Mouse (Mus musculus) liver, embryonic 14.5 days (tissue): ENCODE measurements around the gene Washc4. TPM values are rescaled to one million over a fixed set of nuclear protein-coding genes. Genes with fewer than 3 reads are reported as not detected.

Source experiments
- ATAC-seq: fragments of 200-750 bp; cut with Nextera tagmentation; 2 replicates; pipeline ENCODE4 v1.8.0; 2017; ENCODE audit warnings: moderate number of reproducible peaks, mild to moderate bottlenecking, moderate library complexity; ENCODE audit not compliant: insufficient read depth
- DNase-seq, 3 experiments: peaks; one replicate each; pipeline ENCODE4 v3.0.0-alpha.2; 2012 to 2013; ENCODE audit warnings: low read depth in 3 of 3, low spot score in 3 of 3
- H3K27ac ChIP-seq: fragments of 300-500 bp; sonication (generic); 2 replicates; pipeline ENCODE4 v1.5.1; 2014; ENCODE audit warnings: moderate library complexity, mild to moderate bottlenecking, control low read depth, inconsistent platforms
- H3K27me3 ChIP-seq: fragments of 300-500 bp; sonication (generic); 2 replicates; pipeline ENCODE4 v1.6.1; 2014; ENCODE audit warnings: mild to moderate bottlenecking, low read length, moderate library complexity; ENCODE audit not compliant: control insufficient read depth, insufficient read depth
- H3K36me3 ChIP-seq: fragments of 300-500 bp; sonication (generic); replicated peaks from 2 replicates; pipeline ENCODE4 v1.6.1; 2014; ENCODE audit warnings: low read depth; ENCODE audit not compliant: control insufficient read depth, insufficient read depth
- H3K4me1 ChIP-seq, 2 experiments: fragments of 200-500 bp in 1 of 2; fragments of 300-500 bp in 1 of 2; sonication (generic) in 1 of 2; replicated peaks; 2 replicates each; pipeline ENCODE4 v1.6.1; 2012 to 2014; ENCODE audit warnings: antibody characterized with exemption in 1 of 2, inconsistent platforms in 1 of 2, low read length in 1 of 2; ENCODE audit not compliant: control insufficient read depth in 2 of 2, insufficient read depth in 2 of 2
- H3K4me2 ChIP-seq: fragments of 300-500 bp; sonication (generic); 2 replicates; pipeline ENCODE4 v1.6.1; 2014; ENCODE audit warnings: low read depth, mild to moderate bottlenecking, control low read depth, moderate library complexity
- H3K4me3 ChIP-seq, 2 experiments: fragments of 200-500 bp in 1 of 2; fragments of 300-500 bp in 1 of 2; sonication (generic) in 1 of 2; 2 replicates each; pipeline ENCODE4 v1.5.1; 2012 to 2014; ENCODE audit warnings: low read depth in 2 of 2, low read length in 2 of 2, mild to moderate bottlenecking in 2 of 2, control low read depth in 1 of 2, inconsistent platforms in 1 of 2, moderate library complexity in 1 of 2; ENCODE audit not compliant: insufficient read depth in 1 of 2
- H3K9ac ChIP-seq: fragments of 300-500 bp; sonication (generic); replicated peaks from 2 replicates; pipeline ENCODE4 v1.6.1; 2014; ENCODE audit warnings: mild to moderate bottlenecking, control low read depth, moderate library complexity
- H3K9me3 ChIP-seq: fragments of 300-500 bp; sonication (generic); 2 replicates; pipeline ENCODE4 v1.6.1; 2016; ENCODE audit warnings: low read length, mixed read lengths; ENCODE audit not compliant: control insufficient read depth
- CTCF ChIP-seq: IDR thresholded peaks from 2 replicates; pipeline ENCODE4 v1.5.1; 2016; ENCODE audit warnings: antibody characterized with exemption, low read depth, control low read depth
- EP300 ChIP-seq: IDR thresholded peaks from 2 replicates; pipeline ENCODE4 v1.6.1; 2016; ENCODE audit warnings: antibody characterized with exemption, low read depth
- WGBS: fragments of 180-500 bp; shearing (Covaris S2); extraction: QIAGEN DNeasy Blood & Tissue Kit; methylation state at CpG from one replicate; pipeline ENCODE4 v1.1.7; 2014; ENCODE audit not compliant: insufficient replicate concordance; 5-methylcytosine and 5-hydroxymethylcytosine counted together
- polyA plus RNA-seq, 2 experiments: library from polyadenylated mRNA; depleted of rRNA in 1 of 2; stranded (reverse) in 1 of 2; unstranded in 1 of 2; fragments of >200 nt; fragmentation: Nextera tagmentation in 1 of 2; extraction: Ambion mirVana in 1 of 2; gene quantifications; 2 replicates each; pipeline versions ENCODE4 v1.2.1 to v1.2.3; 2012 to 2014

Gene Washc4
- polyA plus RNA-seq, 2 experiments, result 2.7 to 9.6 TPM

DNA sequence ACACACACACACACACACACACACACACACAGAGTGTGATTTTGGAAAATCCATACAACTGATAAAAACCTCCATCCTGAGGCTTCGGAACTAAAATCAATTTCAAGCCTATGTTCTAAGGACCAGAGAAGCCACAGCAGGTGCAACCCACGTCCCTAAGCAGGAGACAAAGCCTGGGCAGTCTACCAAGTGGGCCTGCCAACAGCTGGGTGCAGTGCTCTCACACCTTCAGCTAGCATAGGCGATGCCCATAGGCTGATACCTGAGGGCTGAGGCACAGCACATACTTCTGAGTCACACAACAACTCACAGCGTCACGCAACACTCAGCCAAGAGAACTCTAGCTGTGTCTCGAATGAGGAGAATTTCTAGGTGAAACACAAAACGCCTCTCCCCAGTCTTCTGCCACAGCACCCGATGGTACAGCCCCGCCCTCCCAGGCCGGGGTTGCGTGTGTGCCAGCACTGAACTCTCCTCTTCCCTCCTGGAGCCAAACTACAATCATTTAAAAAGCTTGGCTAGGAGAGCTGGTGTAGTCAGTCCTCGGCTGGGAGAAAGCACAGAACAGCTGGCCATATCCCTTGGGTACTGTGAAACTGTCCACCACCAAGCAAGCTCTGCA, 75.4 kb downstream of the Washc4 start:
- Histone ChIP-seq H3K9me3 (no peaks in the 10 kb centered on the region), H3K27me3 (no peaks in the 10 kb centered on the region), H3K4me3 (no peak overlapping the region), H3K27ac (no peak overlapping the region), H3K9ac (no peak overlapping the region), H3K4me1 (no peaks in the 10 kb centered on the region), H3K36me3 (no peaks in the 10 kb centered on the region), H3K4me2 (no peak overlapping the region)
- TF ChIP-seq CTCF, result no peak
- TF ChIP-seq EP300, result no peak
- ATAC-seq (no peak), DNase-seq (no peak)
- 72% methylated on average over 12 of the region's 12 CpGs for WGBS

DNA sequence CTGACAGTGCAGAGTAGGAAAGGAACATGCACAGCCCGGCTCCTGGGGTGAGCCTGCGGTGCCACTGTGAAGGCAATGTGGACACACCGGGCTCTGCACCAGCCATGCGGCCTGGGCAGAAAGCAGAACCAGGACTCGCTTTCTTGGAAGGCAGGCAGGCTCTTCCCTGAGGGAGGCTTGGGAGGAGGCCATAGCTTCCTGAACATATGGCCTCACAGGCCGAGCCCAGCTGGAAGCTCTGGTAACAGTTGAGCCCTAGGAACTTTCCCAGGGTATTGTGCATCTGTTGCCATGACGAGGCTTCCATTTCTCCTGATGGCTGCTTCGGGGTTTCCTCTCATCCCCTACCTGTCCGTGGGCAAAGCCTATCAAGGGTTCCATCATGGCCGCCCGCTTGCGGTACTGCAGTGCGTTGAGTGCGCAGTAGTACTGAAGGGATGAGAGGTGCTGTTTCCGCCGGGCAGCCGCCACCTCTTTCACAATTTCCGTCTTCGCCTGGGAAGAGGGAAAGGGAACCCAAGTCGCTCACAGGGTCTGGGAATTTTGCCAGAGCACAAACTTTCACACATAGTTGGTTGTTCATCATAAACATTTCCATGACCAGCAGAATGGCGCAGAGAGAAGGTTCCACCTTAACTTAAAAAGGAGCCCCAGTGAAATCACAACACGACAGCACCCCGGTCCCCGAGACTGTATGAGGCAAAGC, 77.0 kb downstream of the Washc4 start:
- no peak overlapping the region for H3K4me2 ChIP-seq
- H3K27ac ChIP-seq, result no peak overlapping the region
- H3K9me3 ChIP-seq, result no peaks in the 10 kb centered on the region
- ATAC-seq (no peak), DNase-seq (no peak)
- 79% methylated on average over 24 of the region's 24 CpGs for WGBS
- no peaks in the 10 kb centered on the region for H3K4me1 ChIP-seq
- H3K36me3 ChIP-seq, result no peaks in the 10 kb centered on the region
- TF ChIP-seq EP300 (no peak), CTCF (no peak)
- H3K9ac ChIP-seq, result no peak overlapping the region
- no peaks in the 10 kb centered on the region for H3K27me3 ChIP-seq
- H3K4me3 ChIP-seq, result no peak overlapping the region

DNA sequence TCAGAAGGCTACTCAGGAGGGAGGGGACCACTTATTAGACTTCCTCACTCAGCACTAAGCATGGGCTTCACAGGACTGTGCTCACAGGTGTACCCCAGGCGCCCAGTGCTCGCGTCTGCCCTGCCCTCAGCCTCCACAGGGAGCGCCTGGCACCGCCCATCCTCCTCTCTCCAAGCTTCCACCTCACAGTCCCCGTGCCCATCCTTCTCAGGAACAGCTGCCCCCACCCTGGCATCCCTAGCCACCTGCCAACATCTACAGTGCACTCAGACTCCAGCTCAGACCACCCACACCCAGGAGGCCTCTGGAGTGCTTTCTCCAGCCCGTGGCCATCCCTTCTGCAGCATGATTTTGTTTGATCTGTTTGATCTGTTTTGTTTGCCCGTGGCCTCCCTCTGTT, 80.5 kb downstream of the Washc4 start:
- Histone ChIP-seq H3K4me2 (no peak overlapping the region), H3K36me3 (no peaks in the 10 kb centered on the region), H3K27ac (no peak overlapping the region), H3K4me3 (no peak overlapping the region), H3K9me3 (no peaks in the 10 kb centered on the region), H3K4me1 (no peaks in the 10 kb centered on the region), H3K9ac (no peak overlapping the region), H3K27me3 (no peaks in the 10 kb centered on the region)
- no peak for DNase-seq
- no peak for ATAC-seq
- no peak for TF ChIP-seq EP300
- no peak for TF ChIP-seq CTCF
- WGBS, result 64% methylated on average over 8 of the region's 8 CpGs

DNA sequence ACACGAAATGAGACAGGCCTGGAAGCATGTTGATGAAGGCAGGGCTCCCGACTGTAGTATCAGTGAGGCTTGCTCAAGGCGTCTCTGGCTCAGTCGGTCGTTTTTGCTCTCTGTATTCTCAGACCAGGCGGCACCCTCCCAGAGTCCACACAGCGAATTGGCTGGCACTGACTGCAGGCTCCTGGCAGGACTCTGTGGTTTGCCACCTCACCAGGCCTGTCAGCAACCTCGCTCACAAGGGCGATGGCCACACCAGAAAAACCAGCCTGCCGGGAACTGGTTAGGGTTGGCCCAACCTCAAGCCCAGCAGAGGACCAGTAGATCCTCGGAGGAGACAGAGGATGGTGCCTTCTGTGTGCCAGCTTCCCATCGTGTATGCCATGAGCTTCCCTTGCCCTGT, 81.3 kb downstream of the Washc4 start:
- ATAC-seq, result no peak
- H3K27ac ChIP-seq, result no peak overlapping the region
- TF ChIP-seq CTCF, result no peak
- TF ChIP-seq EP300, result no peak
- no peaks in the 10 kb centered on the region for H3K4me1 ChIP-seq
- no peak overlapping the region for H3K9ac ChIP-seq
- no peaks in the 10 kb centered on the region for H3K9me3 ChIP-seq
- no peak overlapping the region for H3K4me2 ChIP-seq
- WGBS, result 71% methylated on average over 12 of the region's 12 CpGs
- H3K36me3 ChIP-seq, result no peaks in the 10 kb centered on the region
- no peak for DNase-seq
- H3K27me3 ChIP-seq, result no peaks in the 10 kb centered on the region
- no peak overlapping the region for H3K4me3 ChIP-seq

- Histone ChIP-seq H3K4me2 (no peak overlapping the region), H3K27me3 (no peaks in the 10 kb centered on the region), H3K9me3 (no peaks in the 10 kb centered on the region), H3K4me3 (no peak overlapping the region), H3K27ac (no peak overlapping the region), H3K4me1 (no peaks in the 10 kb centered on the region), H3K36me3 (no peaks in the 10 kb centered on the region), H3K9ac (no peak overlapping the region)
- TF ChIP-seq EP300 (no peak), CTCF (no peak)
- no peak for ATAC-seq
- no peak for DNase-seq
- WGBS, result 78% methylated on average over 9 of the region's 9 CpGs
Measured at GRCm38 (mm10) chr10:83627113-83627687, 83.6 kb downstream of the Washc4 start.
